ENCODE assay signal across 19 mouse cellular contexts in the genomic region with DNA sequence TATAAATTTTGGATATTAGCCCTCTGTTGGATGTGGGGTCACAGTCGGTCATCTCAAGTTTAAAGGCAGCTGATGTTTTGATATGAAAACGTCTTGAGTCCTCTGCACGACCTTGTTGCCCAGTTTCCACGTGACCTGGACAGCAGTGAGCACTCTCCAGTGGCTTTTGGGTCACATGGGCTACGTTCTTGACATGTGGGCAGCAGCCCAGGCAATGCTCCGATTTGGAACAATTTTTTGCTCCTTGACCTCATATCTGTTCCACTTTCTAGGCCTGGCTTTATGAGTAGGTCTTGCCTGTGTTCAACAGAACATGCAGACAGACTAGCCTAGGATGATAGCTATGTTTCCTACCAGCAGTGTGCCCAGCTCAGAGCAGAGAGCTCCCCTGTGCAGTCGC.
DNase-seq lines count a peak whose midpoint lies in the region; TF ChIP-seq lines count a peak whose summit lies in the region.
"Had no signal": no experiment of that assay in that cellular context is flagged by ENCODE, and none has a peak within 500 bp of the region (broad histone marks: within the 10 kb centered on the region; RNA-seq: fewer than 3 reads in every experiment).

No protein-coding gene starts in this region.

- no peaks in the 10 kb centered on the region for H3K4me1 ChIP-seq in kidney, adult 2 months (ENCODE audit: control insufficient read depth, insufficient read depth, low read length)
- H3K4me1 ChIP-seq: embryonic facial prominence, embryonic 15.5 days; forebrain, embryonic 15.5 days; heart, embryonic 12.5 days; hindbrain, embryonic 10.5 days; intestine, embryonic 15.5 days; limb, embryonic 13.5 days; stomach, embryonic 15.5 days had no signal

- H3K36me3 ChIP-seq in kidney, adult 2 months (ENCODE audit: control insufficient read depth, insufficient read depth, low read length), result no peaks in the 10 kb centered on the region
- H3K36me3 ChIP-seq: embryonic facial prominence, embryonic 15.5 days; forebrain, embryonic 15.5 days; heart, embryonic 12.5 days; hindbrain, embryonic 10.5 days; intestine, embryonic 15.5 days; limb, embryonic 13.5 days; stomach, embryonic 15.5 days had no signal

- no peak overlapping the region for H3K4me3 ChIP-seq in kidney, adult 2 months (ENCODE audit: insufficient read depth, low read depth, low read length)
- H3K4me3 ChIP-seq: embryonic facial prominence, embryonic 15.5 days; forebrain, embryonic 15.5 days; heart, embryonic 12.5 days; hindbrain, embryonic 10.5 days; intestine, embryonic 15.5 days; limb, embryonic 13.5 days; stomach, embryonic 15.5 days had no signal

- H3K27ac ChIP-seq in kidney, adult 2 months (ENCODE audit: insufficient read depth, low read depth, low read length), result no peak overlapping the region
- H3K27ac ChIP-seq: embryonic facial prominence, embryonic 15.5 days; forebrain, embryonic 15.5 days; hindbrain, embryonic 10.5 days; intestine, embryonic 15.5 days; limb, embryonic 13.5 days; liver, embryonic 14.5 days; stomach, embryonic 15.5 days had no signal

- WGBS in kidney, adult 2 months, result 71% methylated on average over 7 of the region's 7 CpGs

- H3K27me3 ChIP-seq in kidney, adult 2 months (replicated peaks; ENCODE audit: control insufficient read depth, insufficient read depth, low read length), result no peaks in the 10 kb centered on the region
- H3K27me3 ChIP-seq: embryonic facial prominence, embryonic 15.5 days; forebrain, embryonic 15.5 days; heart, embryonic 12.5 days; intestine, embryonic 15.5 days; limb, embryonic 13.5 days; stomach, embryonic 15.5 days had no signal

- no peak for TF ChIP-seq CTCF in kidney, adult 2 months (conservative IDR thresholded peaks at IDR 0.05; ENCODE audit: insufficient read depth, insufficient read length, low read depth, low read length)

- peak; percentile 45 for DNase-seq in kidney, adult 2 months
- DNase-seq in kidney, postnatal 4 days, result no peak
- DNase-seq in lung, postnatal 25 days (ENCODE audit: low spot score), result peak; percentile 37
- DNase-seq in lung, postnatal 4 days, result no peak
- peak; percentile 23 for DNase-seq in adrenal gland, postnatal 25 days
- no peak for DNase-seq in cerebellum, adult 18-20 months
- no peak for DNase-seq in cerebellum, adult 11-12 months
- DNase-seq: cerebellum, adult 9-11 months; gastrocnemius, postnatal 10 days; heart, postnatal 10 days; thymus, postnatal 25 days had no signal

- no peak for TF ChIP-seq POLR2A in kidney, adult 2 months (IDR thresholded peaks at IDR 0.05; ENCODE audit: low read depth, low read length)

Comparison
In these comparisons a context has a peak if more than half of its experiments do, and no peak if none do; other contexts are left out.
1. DNase-seq: peak in kidney, adult 2 months (single experiment), lung, postnatal 25 days (single experiment) and adrenal gland, postnatal 25 days (single experiment); none in kidney, postnatal 4 days (0 of 2), lung, postnatal 4 days (0 of 2), cerebellum, adult 18-20 months (0 of 2) and cerebellum, adult 11-12 months (single experiment).